ENCODE assay signal across 8 mouse cellular contexts in genomic region chr3:95856115-95856514, GRCm38 (mm10). TPM values are rescaled to one million over a fixed set of nuclear protein-coding genes. Genes with fewer than 3 reads are reported as not detected.
A peak's percentile ranks its signal among the peaks of the same experiment; 100 is the strongest.
DNase-seq lines count a peak whose midpoint lies in the region; ATAC-seq and TF ChIP-seq lines count a peak whose summit lies in the region.

No protein-coding gene starts in this region.

- H3K27ac ChIP-seq in gastrocnemius, adult 2 months = peak overlapping the region; percentile 94
- H3K27ac ChIP-seq in forebrain, embryonic 11.5 days (ENCODE audit: low read depth, low read length) = peak overlapping the region; percentile 62; the same call in 1 of the 2 replicates
- peak overlapping the region; percentile 81 for H3K27ac ChIP-seq in liver, embryonic 15.5 days (replicated peaks)

- H3K4me1 ChIP-seq in forebrain, embryonic 11.5 days (replicated peaks; ENCODE audit: control insufficient read depth, insufficient read depth, low read length) = no peaks in the 10 kb centered on the region; the same call in 1 of the 2 replicates
- peaks cover 43% of the 10 kb centered on the region for H3K4me1 ChIP-seq in liver, embryonic 15.5 days (replicated peaks)

- H3K9me3 ChIP-seq in forebrain, embryonic 11.5 days (ENCODE audit: control insufficient read depth, low read length) = no peaks in the 10 kb centered on the region
- H3K9me3 ChIP-seq in liver, embryonic 15.5 days (replicated peaks) = no peaks in the 10 kb centered on the region

- H3K4me2 ChIP-seq in forebrain, embryonic 11.5 days (ENCODE audit: low read depth, low read length, severe bottlenecking) = peak overlapping the region; percentile 56
- peak overlapping the region; percentile 78 for H3K4me2 ChIP-seq in liver, embryonic 15.5 days

- peak overlapping the region; percentile 79 for H3K9ac ChIP-seq in forebrain, embryonic 11.5 days (ENCODE audit: low read length)
- peak overlapping the region; percentile 84 for H3K9ac ChIP-seq in liver, embryonic 15.5 days

- H3K27me3 ChIP-seq in forebrain, embryonic 11.5 days (ENCODE audit: control insufficient read depth, insufficient read depth, low read length) = no peaks in the 10 kb centered on the region
- no peaks in the 10 kb centered on the region for H3K27me3 ChIP-seq in liver, embryonic 15.5 days

- peak overlapping the region; percentile 93 for H3K4me3 ChIP-seq in gastrocnemius, adult 2 months
- peak overlapping the region; percentile 87 for H3K4me3 ChIP-seq in forebrain, embryonic 11.5 days (ENCODE audit: low read depth, low read length)
- H3K4me3 ChIP-seq in liver, embryonic 15.5 days (replicated peaks) = peak overlapping the region; percentile 87

- no peak for TF ChIP-seq CTCF in gastrocnemius, adult 2 months (IDR thresholded peaks at IDR 0.05)

- no peak for DNase-seq in gastrocnemius, adult 2 months
- no peak for DNase-seq in gastrocnemius, postnatal 14 days
- DNase-seq in forebrain, embryonic 11.5 days (ENCODE audit: low spot score) = no peak
- DNase-seq in gastrocnemius, adult 8-10 months (ENCODE audit: low spot score in 2 of 2) = no peak
- DNase-seq in left cerebral cortex, postnatal 25 days (ENCODE audit: low spot score in 2 of 2) = no peak
- no peak for DNase-seq in layer of hippocampus, adult 11-12 months (ENCODE audit: low spot score)

- intact Hi-C loops in gastrocnemius, adult 2 months (cut with DNase I) = no loop called here
- intact Hi-C loops in gastrocnemius, postnatal 14 days (cut with DNase I; ENCODE audit: low total_unique reads) = no loop called here
- intact Hi-C loops in left cerebral cortex, postnatal 25 days (cut with DNase I) = no loop called here

- peak; percentile 40 for ATAC-seq in CD4-positive, CD25-positive, alpha-beta regulatory T cell, adult 4 months
- ATAC-seq in forebrain, embryonic 11.5 days (replicated peaks; ENCODE audit: low FRiP score) = no peak; the same call in 1 of the 2 replicates
- ATAC-seq in liver, embryonic 15.5 days (ENCODE audit: insufficient read depth) = no peak

- 26% methylated on average over 7 of the region's 7 CpGs for WGBS in forebrain, embryonic 11.5 days
- WGBS in liver, embryonic 15.5 days (ENCODE audit: insufficient replicate concordance) = 34% methylated on average over 7 of the region's 7 CpGs

- peaks cover 6% of the 10 kb centered on the region; the same call in 1 of the 2 replicates for H3K36me3 ChIP-seq in forebrain, embryonic 11.5 days (ENCODE audit: control insufficient read depth, insufficient read depth, low read length)
- H3K36me3 ChIP-seq in liver, embryonic 15.5 days (replicated peaks) = peaks cover 24% of the 10 kb centered on the region

RNA-seq across cellular contexts. Expression of gene Prpf3, which starts 0.4 kb away (rescaled TPM):
- total RNA-seq in gastrocnemius, adult 2 months (2021) = 10 to 100 TPM; 18.2 to 18.3 TPM
- 10 to 100 TPM; 12.2 to 13.9 TPM for total RNA-seq in gastrocnemius, postnatal 14 days (2021)
- 10 to 100 TPM; 49.1 to 56.5 TPM for polyA plus RNA-seq in CD4-positive, CD25-positive, alpha-beta regulatory T cell, adult 4 months (2017; shearing (Covaris generic))
- polyA plus RNA-seq in forebrain, embryonic 11.5 days (2014; fragmentation: Nextera tagmentation; extraction: Ambion mirVana) = 69.7 and 75.5 TPM in 2 replicates
- polyA plus RNA-seq in liver, embryonic 15.5 days (2015; fragmentation: Nextera tagmentation; extraction: Ambion mirVana) = 22.7 and 23.9 TPM in 2 replicates
- 10 to 100 TPM; 12.8 to 18.2 (median 15.1) TPM for total RNA-seq in gastrocnemius, adult 8-10 months (2022)
- total RNA-seq in left cerebral cortex, postnatal 25 days (2021) = 10 to 100 TPM; 32.2 to 34.3 TPM

RNA-seq across cellular contexts. Expression of gene Mrps21, which starts 15.2 kb away (rescaled TPM):
- total RNA-seq in gastrocnemius, adult 2 months (2021) = 100 to 1,000 TPM; 303 to 336 TPM
- 100 to 1,000 TPM; 262 to 274 TPM for total RNA-seq in gastrocnemius, postnatal 14 days (2021)
- 100 to 1,000 TPM; 296 to 307 TPM for polyA plus RNA-seq in CD4-positive, CD25-positive, alpha-beta regulatory T cell, adult 4 months (2017; shearing (Covaris generic))
- 317 and 322 TPM in 2 replicates for polyA plus RNA-seq in forebrain, embryonic 11.5 days (2014; fragmentation: Nextera tagmentation; extraction: Ambion mirVana)
- 141 and 166 TPM in 2 replicates for polyA plus RNA-seq in liver, embryonic 15.5 days (2015; fragmentation: Nextera tagmentation; extraction: Ambion mirVana)
- 100 to 1,000 TPM; 307 to 343 (median 325) TPM for total RNA-seq in gastrocnemius, adult 8-10 months (2022)
- total RNA-seq in left cerebral cortex, postnatal 25 days (2021) = 100 to 1,000 TPM; 153 to 158 TPM

RNA-seq across cellular contexts. Expression of gene Ciart, which starts 25.9 kb away (rescaled TPM):
- 1 to 10 TPM; 2.7 to 9.3 TPM for total RNA-seq in gastrocnemius, adult 2 months (2021)
- total RNA-seq in gastrocnemius, postnatal 14 days (2021) = 1 to 10 TPM in 1 of 2 experiments, under 1 TPM in 1; 0.90 to 1.7 TPM
- 1 to 10 TPM; 9.1 to 9.7 TPM for polyA plus RNA-seq in CD4-positive, CD25-positive, alpha-beta regulatory T cell, adult 4 months (2017; shearing (Covaris generic))
- polyA plus RNA-seq in forebrain, embryonic 11.5 days (2014; fragmentation: Nextera tagmentation; extraction: Ambion mirVana) = 5.8 and 7.7 TPM in 2 replicates
- polyA plus RNA-seq in liver, embryonic 15.5 days (2015; fragmentation: Nextera tagmentation; extraction: Ambion mirVana) = 1.2 and 1.4 TPM in 2 replicates
- total RNA-seq in gastrocnemius, adult 8-10 months (2022) = 10 to 100 TPM in 3 of 4 experiments, 1 to 10 TPM in 1; 9.4 to 22.7 (median 15.7) TPM
- 10 to 100 TPM; 13.0 to 21.3 TPM for total RNA-seq in left cerebral cortex, postnatal 25 days (2021)

RNA-seq across cellular contexts. Expression of gene BC028528, which starts 35.7 kb away (rescaled TPM):
- total RNA-seq in gastrocnemius, adult 2 months (2021) = 1 to 10 TPM; 1.4 to 2.1 TPM
- total RNA-seq in gastrocnemius, postnatal 14 days (2021) = 10 to 100 TPM; 14.2 to 17.0 TPM
- polyA plus RNA-seq in CD4-positive, CD25-positive, alpha-beta regulatory T cell, adult 4 months (2017; shearing (Covaris generic)) = 1 to 10 TPM; 1.0 to 3.3 TPM
- 7.5 and 10.3 TPM in 2 replicates for polyA plus RNA-seq in forebrain, embryonic 11.5 days (2014; fragmentation: Nextera tagmentation; extraction: Ambion mirVana)
- polyA plus RNA-seq in liver, embryonic 15.5 days (2015; fragmentation: Nextera tagmentation; extraction: Ambion mirVana) = 6.6 and 7.0 TPM in 2 replicates
- 1 to 10 TPM; 1.1 to 2.1 (median 1.5) TPM for total RNA-seq in gastrocnemius, adult 8-10 months (2022)
- total RNA-seq in left cerebral cortex, postnatal 25 days (2021) = 1 to 10 TPM; 4.5 to 5.8 TPM

RNA-seq across cellular contexts. Expression of gene Rprd2, which starts 37.5 kb away (rescaled TPM):
- total RNA-seq in gastrocnemius, adult 2 months (2021) = 10 to 100 TPM; 32.4 to 35.2 TPM
- 10 to 100 TPM; 29.0 to 29.3 TPM for total RNA-seq in gastrocnemius, postnatal 14 days (2021)
- 10 to 100 TPM; 26.8 to 29.4 TPM for polyA plus RNA-seq in CD4-positive, CD25-positive, alpha-beta regulatory T cell, adult 4 months (2017; shearing (Covaris generic))
- 23.8 and 24.6 TPM in 2 replicates for polyA plus RNA-seq in forebrain, embryonic 11.5 days (2014; fragmentation: Nextera tagmentation; extraction: Ambion mirVana)
- 6.5 and 6.8 TPM in 2 replicates for polyA plus RNA-seq in liver, embryonic 15.5 days (2015; fragmentation: Nextera tagmentation; extraction: Ambion mirVana)
- total RNA-seq in gastrocnemius, adult 8-10 months (2022) = 10 to 100 TPM; 31.2 to 38.4 (median 32.1) TPM
- total RNA-seq in left cerebral cortex, postnatal 25 days (2021) = 10 to 100 TPM; 65.2 to 69.4 TPM
